Mouse (Mus musculus) adrenal gland, adult 2 months (tissue): ENCODE data around the gene Ell. TPM values are rescaled to one million over a fixed set of nuclear protein-coding genes. Genes with fewer than 3 reads are reported as not detected.
"Not testable (repeated sequence)": the region's sequence is repeated elsewhere in the genome, so short reads cannot be mapped to it uniquely, and the experiment has no call there.

Experiments used
- DNase-seq: peaks from one replicate; pipeline ENCODE4 v3.0.0; 2021
- polyA plus RNA-seq: library from polyadenylated mRNA; depleted of rRNA; stranded (reverse); fragments of >200 nt; gene quantifications from 2 replicates; pipeline ENCODE4 v1.2.3, GENCODE M21; 2012
- total RNA-seq, 2 experiments: library from RNA; stranded (reverse); gene quantifications; 2 replicates each; pipeline ENCODE4 v1.2.3; 2021

Gene Ell
- total and polyA plus RNA-seq, 3 experiments: 26.1 to 36.1 (median 29.6) TPM

DNA sequence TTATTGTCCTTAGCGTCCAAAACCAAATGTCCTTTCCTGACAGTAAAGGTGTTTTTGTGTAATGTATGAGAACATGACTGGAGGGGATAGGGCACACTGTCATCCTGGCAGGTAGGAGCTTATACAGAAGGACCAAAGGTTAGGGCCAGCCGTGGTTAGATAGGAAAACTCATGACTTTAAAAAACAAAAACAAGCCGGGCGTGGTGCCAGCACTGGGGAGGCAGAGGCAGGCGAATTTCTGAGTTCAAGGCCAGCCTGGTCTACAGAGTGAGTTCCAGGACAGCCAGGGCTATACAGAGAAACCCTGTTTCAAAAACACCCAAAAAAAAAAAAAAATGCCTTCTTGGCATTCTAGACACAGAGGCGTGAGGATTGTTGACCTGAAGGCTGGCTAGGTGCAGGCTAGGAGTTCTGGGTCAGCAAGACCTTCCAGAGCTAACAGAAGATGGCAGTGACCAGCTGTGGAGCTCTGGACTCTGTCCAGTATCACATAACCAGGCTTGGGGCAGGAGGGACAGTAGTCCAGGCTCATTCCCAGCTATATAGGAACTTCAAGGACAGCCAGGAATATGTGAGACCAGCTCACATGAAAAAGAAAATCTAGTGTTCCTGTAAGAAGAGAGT is 24.6 kb downstream of the Ell start:
- no peak for DNase-seq

DNA sequence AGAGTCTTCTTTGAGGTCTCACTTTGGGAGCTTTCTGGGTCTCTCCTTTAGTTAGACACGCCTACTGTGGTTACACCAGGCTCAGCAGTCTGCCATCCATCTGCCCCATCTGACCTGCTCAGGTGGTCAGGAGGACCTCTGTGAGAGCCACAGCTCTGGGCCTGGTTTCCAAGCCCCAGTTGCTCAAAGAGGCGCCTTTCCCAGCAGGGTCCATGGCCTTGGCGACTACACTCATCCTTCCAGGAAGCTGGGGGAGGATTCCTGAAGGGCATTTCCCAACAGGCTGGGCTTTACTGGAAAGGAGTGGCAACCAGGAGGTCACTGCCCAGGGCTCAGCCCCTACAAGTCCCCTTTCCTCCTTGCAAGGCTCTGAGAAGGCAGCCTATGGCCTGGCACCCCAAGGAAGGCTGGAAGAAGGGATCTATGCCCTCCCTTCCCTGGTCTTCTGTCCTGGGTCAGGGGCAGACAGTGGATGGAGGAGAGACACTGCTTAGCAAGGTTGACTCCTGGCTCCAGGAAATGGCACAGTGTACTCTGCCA is 25.5 kb downstream of the Ell start:
- peak; percentile 72 for DNase-seq

DNA sequence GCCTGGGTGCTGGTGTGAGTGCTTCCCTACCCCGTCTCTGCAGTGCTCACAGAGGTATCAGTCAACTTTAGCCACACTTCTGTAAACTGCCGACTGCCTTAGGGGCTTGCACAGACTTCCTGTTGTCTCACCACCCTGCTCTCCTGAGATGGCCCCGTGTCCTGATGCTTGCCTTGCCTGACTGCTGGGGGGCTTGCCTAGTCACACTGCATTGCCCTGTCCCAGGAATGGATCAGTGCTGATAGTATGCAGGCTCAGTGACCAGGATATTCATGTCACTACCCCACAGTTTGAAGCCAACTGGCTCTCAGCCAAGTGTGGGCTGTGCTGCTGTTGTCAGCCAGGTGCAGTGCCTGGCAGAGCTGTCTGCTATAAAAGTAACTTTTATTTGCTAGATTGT is 26.3 kb downstream of the Ell start:
- no peak for DNase-seq

DNA sequence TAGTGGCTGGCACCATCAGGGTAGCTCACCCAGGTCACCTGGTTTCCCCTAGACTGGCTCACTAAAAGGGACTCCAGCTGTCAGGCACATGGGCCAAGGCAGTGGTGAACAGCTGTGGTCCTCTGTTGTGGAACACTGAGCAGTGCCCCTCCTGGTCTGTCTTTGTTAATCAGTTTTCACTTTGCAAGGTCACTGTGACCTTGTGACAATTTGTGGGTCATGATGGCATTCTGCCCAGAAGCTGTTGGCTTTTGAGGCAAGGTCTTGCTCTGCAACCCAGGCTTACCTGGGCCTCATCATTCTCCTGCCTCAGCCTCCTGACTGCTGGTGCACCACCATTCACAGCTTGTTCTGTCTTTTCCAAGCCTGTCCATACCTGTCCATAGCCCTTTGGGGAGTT is 31.1 kb downstream of the Ell start:
- peak; percentile 72 for DNase-seq

DNA sequence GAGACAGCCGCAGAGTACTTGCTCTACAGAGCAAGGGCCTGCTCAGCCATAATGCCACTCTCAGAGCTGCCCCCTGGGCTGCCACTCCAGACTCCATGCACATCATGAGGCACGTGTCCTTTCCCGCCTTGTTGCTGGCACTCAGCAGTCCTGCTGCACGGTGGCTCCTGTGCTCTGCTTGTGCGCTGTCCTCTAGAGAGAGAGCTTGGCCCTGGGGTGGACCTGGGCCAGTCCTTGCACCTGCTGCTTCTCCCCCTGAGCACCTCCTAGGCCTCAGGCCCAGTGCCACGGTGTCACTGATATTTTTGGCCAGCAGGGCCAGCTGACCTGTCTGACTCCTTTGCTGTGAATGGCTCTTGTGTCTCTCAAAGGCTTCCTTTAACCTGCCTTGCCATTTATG is 31.7 kb downstream of the Ell start:
- no peak for DNase-seq

DNA sequence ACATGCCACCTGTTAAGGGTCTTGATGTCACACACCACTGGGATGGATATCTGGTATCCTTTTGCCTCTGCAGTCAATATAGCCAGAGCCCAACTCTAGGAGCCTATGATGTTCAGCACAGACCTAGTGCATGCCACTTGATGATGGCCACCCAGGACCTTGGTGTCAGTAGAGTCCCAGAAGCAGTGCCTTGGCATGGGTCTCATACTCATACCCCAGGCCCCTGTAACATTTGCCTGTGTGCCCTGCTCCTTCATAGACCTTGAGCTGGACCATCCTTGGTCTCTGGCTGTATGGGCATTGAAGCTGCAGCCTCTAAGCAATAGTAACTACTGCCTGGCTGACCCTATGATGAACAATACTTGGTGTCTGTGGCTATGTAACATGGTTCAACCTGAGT is 35.0 kb downstream of the Ell start:
- no peak for DNase-seq

DNA sequence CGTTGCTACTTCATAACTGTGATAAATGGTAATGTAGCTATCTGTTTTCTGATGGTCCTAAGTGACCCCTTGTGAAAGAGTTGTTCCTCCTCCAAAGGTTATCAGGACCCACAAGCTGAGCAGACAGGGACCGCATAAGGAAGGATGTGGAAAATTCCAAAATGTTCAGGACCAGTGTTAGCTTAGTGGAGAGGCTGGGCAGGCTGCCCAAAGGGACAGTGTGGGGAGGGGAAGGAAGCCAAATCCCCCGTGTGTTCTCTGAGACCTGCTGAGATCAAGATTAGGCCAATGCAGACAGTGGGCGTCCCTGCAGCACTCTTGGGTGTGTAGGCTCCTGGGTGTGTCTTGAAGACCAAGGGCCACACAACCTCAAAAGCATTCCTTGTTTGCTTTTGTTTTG is 35.7 kb downstream of the Ell start:
- peak; percentile 82 for DNase-seq

DNA sequence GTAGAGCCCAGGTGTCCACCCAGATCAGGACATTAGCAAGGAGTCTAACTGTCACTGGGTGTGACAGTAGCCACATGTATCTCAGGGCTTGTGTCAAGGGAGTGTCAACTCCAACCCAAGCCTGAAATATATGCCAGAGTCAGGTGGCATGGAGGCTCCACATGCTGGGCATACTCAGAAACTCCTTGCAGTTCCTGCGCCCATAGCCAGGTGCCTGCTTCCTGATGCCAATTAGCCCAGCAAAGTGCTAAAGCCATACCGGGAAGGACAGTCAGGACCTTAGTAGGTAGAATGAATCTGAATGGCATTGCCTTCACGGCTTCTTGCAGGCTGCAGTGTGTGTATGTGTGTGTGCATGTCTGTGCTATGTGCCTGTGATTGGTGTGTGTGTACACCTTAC is 38.0 kb downstream of the Ell start:
- no peak for DNase-seq

DNA sequence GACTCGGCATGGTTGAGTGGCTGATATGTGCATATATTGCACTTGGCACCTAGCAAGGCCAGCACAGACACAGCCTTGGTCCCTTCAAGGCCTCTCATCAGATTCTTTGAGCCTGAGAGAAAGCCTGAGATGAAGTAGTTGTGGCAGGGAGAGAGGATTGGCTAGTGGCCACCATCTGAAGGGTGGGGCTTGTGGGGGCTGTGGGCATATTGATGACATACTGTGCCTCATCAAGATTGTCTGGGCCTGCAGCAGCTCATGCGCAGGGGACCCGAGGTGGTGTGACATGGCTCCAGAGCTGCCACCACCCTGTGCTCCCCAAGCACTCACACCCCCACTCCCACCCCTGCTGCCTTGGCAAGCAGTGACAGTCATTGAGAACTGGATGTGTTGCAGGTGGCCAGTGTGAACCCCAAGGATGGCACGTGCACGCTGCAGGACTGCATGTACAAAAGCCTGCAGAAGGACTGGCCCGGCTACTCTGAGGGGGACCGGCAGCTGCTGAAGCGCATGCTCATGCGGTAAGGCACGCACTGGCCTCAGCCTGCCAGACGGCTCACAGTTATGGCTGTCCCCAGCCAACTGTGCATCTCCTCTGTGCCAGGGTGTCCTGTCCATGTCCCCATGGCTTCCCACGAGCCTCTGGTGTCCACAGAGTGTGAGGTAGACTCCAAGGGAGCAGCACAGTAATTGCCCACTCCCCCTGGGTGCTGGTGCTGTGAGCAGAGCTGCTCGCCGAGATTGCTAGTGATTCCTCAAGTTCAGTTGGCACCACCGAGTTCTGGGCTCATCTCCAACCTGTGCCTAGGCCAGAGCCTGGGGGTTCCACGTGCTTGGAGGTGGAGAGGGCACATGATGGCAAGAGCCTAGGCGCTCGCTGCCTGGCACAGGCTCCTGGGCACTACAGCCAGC is 44.5 kb downstream of the Ell start:
- DNase-seq: peak; percentile 80

DNA sequence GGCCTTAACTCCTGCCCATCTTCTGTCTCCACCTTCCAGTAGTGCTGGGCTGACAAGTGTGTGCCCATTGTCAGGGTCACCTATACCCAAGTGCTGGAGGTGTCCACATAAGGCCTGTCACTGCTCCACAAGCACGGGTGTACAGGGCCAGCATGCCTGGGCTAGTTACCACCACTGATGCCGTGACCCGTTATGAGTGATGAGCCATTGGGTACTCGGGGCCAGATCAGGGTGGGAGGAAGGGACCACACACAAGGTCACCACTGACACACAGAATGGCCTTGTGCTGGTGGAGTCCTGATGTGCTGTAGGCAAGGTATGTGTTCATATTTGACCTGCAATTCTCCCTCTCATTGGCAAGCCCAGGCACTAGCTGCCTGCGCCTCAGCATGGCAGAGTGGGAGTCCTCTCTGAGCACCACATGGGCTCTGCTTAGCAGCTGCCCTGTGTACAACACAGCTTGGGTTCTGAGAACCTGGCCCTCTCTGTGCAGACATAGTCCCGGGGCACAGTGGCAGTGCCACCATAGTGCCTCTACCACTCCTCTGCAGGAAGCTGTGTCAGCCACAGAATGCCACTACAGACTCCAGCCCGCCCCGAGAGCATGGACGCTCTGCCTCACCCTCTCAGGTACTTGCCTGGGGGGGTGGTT is 45.5 kb downstream of the Ell start:
- peak; percentile 83 for DNase-seq

DNA sequence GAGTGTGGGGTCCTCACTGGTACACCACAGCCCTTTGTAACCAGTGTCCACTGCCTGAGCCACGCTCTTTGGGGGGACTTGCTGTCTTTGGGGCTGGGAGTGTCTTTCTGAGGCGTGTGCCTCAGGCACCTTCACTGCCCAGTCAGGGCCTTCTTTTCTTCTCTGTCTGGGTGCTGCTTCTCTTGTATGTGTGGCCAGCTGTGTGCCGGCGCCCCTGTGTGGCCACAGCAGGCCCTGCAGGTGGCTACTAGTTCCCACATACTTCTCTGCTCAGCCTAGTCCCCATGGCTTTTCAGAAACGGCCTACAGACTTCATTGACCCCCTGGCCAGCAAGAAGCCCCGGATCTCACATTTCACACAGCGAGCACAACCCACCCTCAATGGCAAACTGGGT is 46.0 kb downstream of the Ell start:
- DNase-seq: peak; percentile 84

DNA sequence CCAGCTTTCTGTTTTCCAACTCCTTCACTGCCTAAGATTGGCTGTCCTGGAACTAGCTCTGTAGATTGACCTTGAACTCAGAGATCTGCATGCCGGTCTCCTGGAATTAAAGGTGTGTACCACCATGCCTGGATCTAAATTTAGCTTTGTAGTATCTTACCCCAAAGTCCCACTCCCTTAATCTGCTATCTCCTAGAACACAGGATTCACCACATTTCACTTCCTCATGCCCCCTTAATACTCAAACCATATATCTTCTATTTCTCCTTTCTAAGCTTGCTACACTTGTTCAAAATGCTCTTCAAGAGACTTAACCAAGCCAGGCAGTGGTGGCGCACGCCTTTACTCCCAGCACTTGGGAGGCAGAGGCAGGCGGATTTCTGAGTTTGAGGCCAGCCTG is 48.7 kb downstream of the Ell start:
- not testable (repeated sequence) for DNase-seq

DNA sequence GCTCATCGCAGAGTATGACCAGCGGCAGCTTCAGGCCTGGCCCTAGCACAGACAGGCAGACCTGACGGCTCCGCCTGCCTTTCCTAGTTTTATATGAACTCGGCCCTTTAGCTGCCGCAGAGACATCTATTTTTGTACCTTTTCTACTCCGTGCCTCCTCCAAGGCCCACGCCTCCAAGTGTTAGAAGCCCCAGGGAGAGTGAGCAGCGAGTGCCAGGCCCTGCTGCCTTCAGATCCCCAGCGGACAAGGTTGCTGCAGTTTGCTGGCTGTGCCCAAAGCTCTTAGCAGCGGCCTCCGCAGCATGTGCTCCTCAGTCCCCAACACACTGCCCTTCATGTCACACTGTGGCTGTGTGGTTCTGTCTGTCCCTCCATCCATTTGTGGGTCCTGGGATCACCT is 52.3 kb downstream of the Ell start:
- no peak for DNase-seq

DNA sequence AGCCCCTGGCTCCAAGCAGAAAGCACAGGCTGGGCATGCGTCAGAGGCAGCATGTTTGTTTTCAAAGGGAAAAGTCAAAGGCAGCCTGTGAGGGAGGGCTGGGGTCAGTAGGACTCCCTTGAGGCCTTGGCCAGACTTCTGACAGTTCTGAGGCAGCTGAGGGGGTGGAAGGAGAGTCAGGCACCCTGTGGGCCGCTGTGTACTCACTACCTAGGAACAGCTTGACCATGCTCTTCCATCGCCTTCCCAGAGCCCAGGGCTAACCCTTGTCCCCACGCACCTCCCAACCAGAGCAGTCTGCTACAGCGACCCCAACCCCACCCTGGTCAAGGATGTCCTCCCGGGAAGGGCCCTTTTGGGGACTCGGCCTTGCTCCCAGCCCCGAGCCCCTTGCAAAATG is 53.9 kb downstream of the Ell start:
- peak; percentile 80 for DNase-seq

DNA sequence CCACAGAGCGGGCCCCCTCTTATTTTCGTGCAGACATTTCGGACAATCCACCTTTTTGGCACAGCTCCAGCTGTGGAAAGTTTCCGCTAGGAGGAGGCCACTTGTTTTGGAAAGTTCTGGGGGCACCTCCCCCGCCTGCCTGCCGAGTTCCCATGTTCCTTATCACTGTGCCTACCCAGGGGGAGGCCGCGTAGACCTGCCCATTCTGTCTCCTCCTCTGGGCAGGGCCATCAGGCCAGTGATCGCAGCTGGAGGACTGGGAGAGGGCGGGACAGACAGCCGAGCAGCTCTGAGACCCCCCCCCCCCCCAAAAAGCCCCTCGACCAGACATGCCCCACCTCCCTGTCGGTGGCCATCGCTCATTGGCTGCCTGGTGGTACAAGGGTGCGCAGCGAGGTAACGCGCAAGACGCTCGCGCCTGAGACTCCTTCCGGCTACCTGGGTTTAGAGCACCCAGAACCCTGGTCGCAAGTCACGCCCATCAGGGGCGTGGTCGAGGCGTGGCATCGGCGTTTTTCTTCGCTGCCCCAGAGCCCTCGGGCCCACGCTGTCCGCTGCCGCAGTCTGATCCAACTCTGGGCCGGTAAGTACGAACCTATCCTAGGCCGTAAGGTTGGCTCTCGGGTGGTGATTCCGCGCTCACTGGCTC is 54.8 kb downstream of the Ell start, which contains the start of gene Isyna1:
Gene Isyna1, plus strand, starts transcription at position 413 of the 649 bp plus-strand sequence.
- DNase-seq: peak; percentile 95

DNA sequence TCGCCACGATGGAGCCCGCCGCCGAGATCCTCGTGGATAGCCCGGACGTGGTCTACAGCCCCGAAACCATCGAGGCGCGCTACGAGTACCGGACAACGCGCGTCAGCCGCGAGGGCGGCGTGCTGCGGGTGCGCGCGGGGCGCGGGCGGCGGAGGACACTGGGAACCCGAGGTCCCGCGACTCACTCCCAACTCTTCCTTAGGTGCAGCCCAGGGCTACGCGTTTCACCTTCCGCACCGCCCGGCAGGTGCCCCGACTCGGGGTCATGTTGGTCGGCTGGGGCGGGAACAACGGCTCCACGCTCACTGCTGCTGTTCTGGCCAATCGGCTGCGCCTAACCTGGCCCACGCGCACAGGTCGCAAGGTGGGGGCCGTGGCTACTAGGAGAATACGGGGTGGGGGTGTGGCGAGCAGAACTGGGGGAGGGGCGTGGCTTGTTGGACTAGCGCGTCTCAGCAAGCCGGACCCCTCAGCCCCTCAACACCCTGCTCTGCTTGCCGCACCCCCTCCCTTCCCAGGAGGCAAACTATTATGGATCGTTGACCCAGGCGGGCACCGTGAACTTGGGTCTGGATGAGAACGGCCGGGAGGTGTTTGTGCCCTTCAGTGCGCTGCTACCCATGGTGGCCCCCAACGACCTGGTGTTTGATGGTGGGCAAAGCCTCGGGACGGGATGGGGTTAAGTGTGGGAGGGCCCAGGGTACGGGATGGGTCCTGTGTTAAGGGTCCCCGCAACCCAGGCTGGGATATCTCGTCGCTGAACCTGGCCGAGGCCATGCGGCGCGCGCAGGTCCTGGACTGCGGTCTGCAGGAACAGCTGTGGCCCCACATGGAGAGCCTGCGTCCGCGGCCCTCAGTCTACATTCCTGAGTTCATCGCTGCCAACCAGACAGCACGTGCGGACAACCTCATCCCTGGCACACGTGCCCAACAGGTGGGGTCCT is 55.6 kb downstream of the Ell start:
- no peak for DNase-seq

DNA sequence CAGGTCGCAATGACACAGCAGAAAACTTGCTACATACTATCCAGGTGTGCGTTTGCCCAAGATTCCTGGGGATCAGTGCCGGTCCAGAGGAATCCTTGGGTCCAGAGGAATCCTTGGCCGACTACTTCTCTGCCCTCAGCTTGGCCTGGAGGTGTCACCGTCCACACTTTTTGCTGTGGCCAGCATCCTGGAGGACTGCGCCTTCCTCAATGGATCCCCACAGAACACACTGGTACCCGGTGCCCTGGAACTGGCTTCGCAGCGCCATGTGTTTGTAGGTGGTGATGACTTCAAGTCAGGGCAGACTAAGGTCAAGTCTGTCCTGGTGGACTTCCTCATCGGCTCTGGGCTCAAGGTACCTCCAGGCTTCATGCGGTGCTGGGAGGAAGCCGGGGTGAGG is 56.6 kb downstream of the Ell start:
- DNase-seq: no peak

DNA sequence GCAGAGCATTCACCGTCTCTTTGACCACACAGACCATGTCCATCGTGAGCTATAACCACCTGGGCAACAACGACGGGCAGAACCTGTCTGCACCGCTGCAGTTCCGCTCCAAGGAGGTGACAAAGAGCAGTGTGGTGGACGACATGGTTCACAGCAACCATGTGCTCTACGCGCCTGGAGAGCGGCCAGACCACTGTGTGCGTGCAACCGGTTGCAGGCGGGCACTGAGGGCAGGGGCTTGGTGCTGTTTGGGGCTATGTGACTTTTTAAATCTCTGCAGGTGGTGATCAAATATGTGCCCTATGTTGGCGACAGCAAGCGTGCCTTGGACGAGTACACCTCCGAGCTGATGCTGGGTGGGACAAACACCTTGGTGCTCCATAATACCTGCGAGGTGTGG is 57.0 kb downstream of the Ell start:
- no peak for DNase-seq

DNA sequence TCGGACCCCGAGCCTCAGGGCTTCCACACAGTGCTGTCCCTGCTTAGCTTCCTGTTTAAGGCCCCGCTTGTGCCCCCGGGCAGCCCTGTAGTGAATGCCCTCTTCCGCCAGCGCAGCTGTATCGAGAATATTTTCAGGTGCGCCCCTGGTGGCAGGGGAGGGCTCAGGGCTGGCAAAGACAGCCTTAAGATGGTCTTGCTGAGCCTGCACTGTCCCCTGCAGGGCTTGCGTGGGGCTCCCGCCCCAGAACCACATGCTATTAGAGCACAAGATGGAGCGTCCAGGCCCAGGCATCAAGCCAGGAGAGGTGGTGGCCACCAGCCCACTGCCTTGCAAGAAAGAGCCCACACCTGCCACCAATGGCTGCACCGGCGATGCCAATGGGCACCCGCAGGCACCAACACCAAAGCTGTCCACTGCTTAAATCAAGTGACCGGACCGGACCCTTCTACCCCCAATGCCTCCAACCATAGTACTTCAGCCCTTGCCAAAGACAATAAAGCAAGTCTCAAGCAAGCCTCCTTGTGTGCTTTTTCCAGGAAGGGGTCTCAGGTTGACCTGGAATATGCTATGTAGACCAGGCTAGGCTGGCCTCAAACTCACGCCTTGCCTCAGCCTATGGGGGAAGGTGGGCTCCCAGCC is 57.6 kb downstream of the Ell start:
- DNase-seq: no peak
